Mouse (Mus musculus): ENCODE measurements at regions not wholly inside any gene's neighbourhood (a gene's known extent, or its start where the extent isn't known, plus 50 kb on each side); places are given as distances from the start of the nearest gene placed in this dataset.

- Histone ChIP-seq H3K27me3 (replicated peaks; ENCODE audit: control insufficient read depth, insufficient read depth, low read length) (no peaks in the 10 kb centered on the region), H3K27ac (ENCODE audit: low read length) (no peak overlapping the region), H3K9ac (ENCODE audit: low read depth, low read length) (no peak overlapping the region), H3K36me3 (ENCODE audit: control insufficient read depth, insufficient read depth, low read length) (no peaks in the 10 kb centered on the region), H3K9me3 (ENCODE audit: control insufficient read depth, low read length) (no peaks in the 10 kb centered on the region), H3K4me2 (ENCODE audit: low read depth, low read length) (no peak overlapping the region), H3K4me3 (ENCODE audit: low read length) (no peak overlapping the region), H3K4me1 (ENCODE audit: control insufficient read depth, insufficient read depth, low read length) (peaks cover 18% of the 10 kb centered on the region)
- no peak for ATAC-seq
- WGBS = 61% methylated on average over 3 of the region's 3 CpGs
Measured at GRCm38 (mm10) chr5:107050076-107050475, 86.0 kb downstream of the Cdc7 start.

GRCm38 (mm10) chr5:107051868-107052267 lies 87.7 kb downstream of the Cdc7 start:
- Histone ChIP-seq H3K9me3 (ENCODE audit: control insufficient read depth, low read length) (no peaks in the 10 kb centered on the region), H3K27me3 (replicated peaks; ENCODE audit: control insufficient read depth, insufficient read depth, low read length) (no peaks in the 10 kb centered on the region), H3K9ac (ENCODE audit: low read depth, low read length) (no peak overlapping the region), H3K27ac (ENCODE audit: low read length) (no peak overlapping the region), H3K36me3 (ENCODE audit: control insufficient read depth, insufficient read depth, low read length) (no peaks in the 10 kb centered on the region), H3K4me3 (ENCODE audit: low read length) (no peak overlapping the region), H3K4me2 (ENCODE audit: low read depth, low read length) (no peak overlapping the region), H3K4me1 (ENCODE audit: control insufficient read depth, insufficient read depth, low read length) (peaks cover 20% of the 10 kb centered on the region)
- peak; percentile 35; the same call in 1 of the 2 replicates for ATAC-seq
- 54% methylated on average over 10 of the region's 10 CpGs for WGBS

GRCm38 (mm10) chr5:107054900-107055452 lies 90.9 kb downstream of the Cdc7 start:
- no peak overlapping the region for H3K4me2 ChIP-seq (ENCODE audit: low read depth, low read length)
- no peaks in the 10 kb centered on the region for H3K9me3 ChIP-seq (ENCODE audit: control insufficient read depth, low read length)
- H3K27ac ChIP-seq (ENCODE audit: low read length) = no peak overlapping the region
- 31% methylated on average over 6 of the region's 6 CpGs for WGBS
- H3K9ac ChIP-seq (ENCODE audit: low read depth, low read length) = no peak overlapping the region
- no peaks in the 10 kb centered on the region for H3K36me3 ChIP-seq (ENCODE audit: control insufficient read depth, insufficient read depth, low read length)
- no peak overlapping the region for H3K4me3 ChIP-seq (ENCODE audit: low read length)
- ATAC-seq = peak; percentile 83
- peaks cover 14% of the 10 kb centered on the region; the same call in 1 of the 2 replicates for H3K4me1 ChIP-seq (ENCODE audit: control insufficient read depth, insufficient read depth, low read length)
- no peaks in the 10 kb centered on the region for H3K27me3 ChIP-seq (replicated peaks; ENCODE audit: control insufficient read depth, insufficient read depth, low read length)

- H3K4me3 ChIP-seq (ENCODE audit: low read length) = no peak overlapping the region
- no peaks in the 10 kb centered on the region for H3K36me3 ChIP-seq (ENCODE audit: control insufficient read depth, insufficient read depth, low read length)
- no peaks in the 10 kb centered on the region for H3K27me3 ChIP-seq (replicated peaks; ENCODE audit: control insufficient read depth, insufficient read depth, low read length)
- H3K9ac ChIP-seq (ENCODE audit: low read depth, low read length) = no peak overlapping the region
- peak; percentile 39 for ATAC-seq
- H3K4me2 ChIP-seq (ENCODE audit: low read depth, low read length) = no peak overlapping the region
- H3K4me1 ChIP-seq (ENCODE audit: control insufficient read depth, insufficient read depth, low read length) = peaks cover 14% of the 10 kb centered on the region; the same call in 1 of the 2 replicates
- no peak overlapping the region for H3K27ac ChIP-seq (ENCODE audit: low read length)
- WGBS = 21% methylated on average over 3 of the region's 3 CpGs
- H3K9me3 ChIP-seq (ENCODE audit: control insufficient read depth, low read length) = no peaks in the 10 kb centered on the region
Measured at GRCm38 (mm10) chr5:107055455-107055854, 91.3 kb downstream of the Cdc7 start.
